Mouse (Mus musculus) testis, adult 2 months (tissue): ENCODE measurements around the gene Lemd1. TPM values are rescaled to one million over a fixed set of nuclear protein-coding genes. Genes with fewer than 3 reads are reported as not detected.
"Not testable (repeated sequence)": the region's sequence is repeated elsewhere in the genome, so short reads cannot be mapped to it uniquely, and the experiment has no call there.

ENCODE experiments used
- H3K27ac ChIP-seq: fragments of 200-500 bp; 2 replicates; pipeline ENCODE4 v1.5.1; 2012; ENCODE audit warnings: low read depth, low read length; ENCODE audit not compliant: control insufficient read depth, insufficient read depth
- H3K27me3 ChIP-seq: fragments of 200-500 bp; 2 replicates; pipeline ENCODE4 v1.6.1; 2012; ENCODE audit warnings: mild to moderate bottlenecking, low read length, moderate library complexity; ENCODE audit not compliant: control insufficient read depth, insufficient read depth
- H3K36me3 ChIP-seq: fragments of 200-500 bp; 2 replicates; pipeline ENCODE4 v1.6.1; 2012; ENCODE audit warnings: mild to moderate bottlenecking, low read length; ENCODE audit not compliant: control insufficient read depth, insufficient read depth
- H3K4me1 ChIP-seq: fragments of 200-500 bp; 2 replicates; pipeline ENCODE4 v1.6.1; 2012; ENCODE audit warnings: low read length; ENCODE audit not compliant: control insufficient read depth, insufficient read depth
- H3K4me3 ChIP-seq: fragments of 200-500 bp; 2 replicates; pipeline ENCODE4 v1.5.1; 2012; ENCODE audit warnings: low read depth, mild to moderate bottlenecking, low read length, moderate library complexity, mixed read lengths; ENCODE audit not compliant: control insufficient read depth
- CTCF ChIP-seq: fragments of 200-500 bp; IDR thresholded peaks from 2 replicates; pipeline ENCODE4 v1.5.1; 2012; ENCODE audit warnings: low read depth, mild to moderate bottlenecking, inconsistent platforms, low read length, moderate library complexity; ENCODE audit not compliant: control insufficient read depth, insufficient read depth, insufficient replicate concordance
- POLR2A ChIP-seq: fragments of 200-500 bp; IDR thresholded peaks from 2 replicates; pipeline ENCODE4 v1.6.1; 2012; ENCODE audit warnings: low read depth, mild to moderate bottlenecking, inconsistent platforms, low read length, moderate library complexity; ENCODE audit not compliant: control insufficient read depth
- polyA plus RNA-seq: library from polyadenylated mRNA; depleted of rRNA; stranded (reverse); fragments of >200 nt; gene quantifications from 2 replicates; pipeline ENCODE4 v1.2.3, GENCODE M21; 2012

Lemd1 gene
- polyA plus RNA-seq, 1 experiment = 162 TPM

- H3K4me3 ChIP-seq = no peak overlapping the region
- no peaks in the 10 kb centered on the region for H3K27me3 ChIP-seq
- TF ChIP-seq CTCF = no peak
- TF ChIP-seq POLR2A = no peak
- H3K4me1 ChIP-seq = no peaks in the 10 kb centered on the region
- H3K36me3 ChIP-seq = no peaks in the 10 kb centered on the region
- no peak overlapping the region for H3K27ac ChIP-seq
Measured at GRCm38 (mm10) chr1:132267959-132268358, 76.7 kb downstream of the Lemd1 start.

- H3K4me3 ChIP-seq = no peak overlapping the region
- no peak overlapping the region for H3K27ac ChIP-seq
- no peaks in the 10 kb centered on the region for H3K4me1 ChIP-seq
- H3K36me3 ChIP-seq = no peaks in the 10 kb centered on the region
- TF ChIP-seq POLR2A = no peak
- no peak for TF ChIP-seq CTCF
- H3K27me3 ChIP-seq = no peaks in the 10 kb centered on the region
Measured at GRCm38 (mm10) chr1:132268418-132269060, 77.3 kb downstream of the Lemd1 start.

- Histone ChIP-seq H3K27me3 (no peaks in the 10 kb centered on the region), H3K27ac (no peak overlapping the region), H3K4me1 (no peaks in the 10 kb centered on the region), H3K36me3 (no peaks in the 10 kb centered on the region), H3K4me3 (no peak overlapping the region)
- TF ChIP-seq POLR2A (no peak), CTCF (no peak)
Measured at GRCm38 (mm10) chr1:132271237-132271636, 80.0 kb downstream of the Lemd1 start.

GRCm38 (mm10) chr1:132276694-132277093 lies 85.5 kb downstream of the Lemd1 start:
- H3K27me3 ChIP-seq = no peaks in the 10 kb centered on the region
- H3K27ac ChIP-seq = no peak overlapping the region
- no peak overlapping the region for H3K4me3 ChIP-seq
- no peaks in the 10 kb centered on the region for H3K36me3 ChIP-seq
- TF ChIP-seq CTCF (no peak), POLR2A (no peak)
- H3K4me1 ChIP-seq = no peaks in the 10 kb centered on the region

- Histone ChIP-seq H3K27me3 (no peaks in the 10 kb centered on the region), H3K36me3 (no peaks in the 10 kb centered on the region), H3K4me3 (no peak overlapping the region), H3K27ac (no peak overlapping the region), H3K4me1 (no peaks in the 10 kb centered on the region)
- TF ChIP-seq CTCF (no peak), POLR2A (no peak)
Measured at GRCm38 (mm10) chr1:132277124-132277523, 85.9 kb downstream of the Lemd1 start.

- not testable (repeated sequence) for H3K36me3 ChIP-seq, H3K27ac ChIP-seq, H3K27me3 ChIP-seq, H3K4me3 ChIP-seq, H3K4me1 ChIP-seq
Measured at GRCm38 (mm10) chr1:132280636-132281035, 89.4 kb downstream of the Lemd1 start.

- Histone ChIP-seq H3K27ac (no peak overlapping the region), H3K4me3 (no peak overlapping the region), H3K27me3 (no peaks in the 10 kb centered on the region), H3K4me1 (no peaks in the 10 kb centered on the region), H3K36me3 (no peaks in the 10 kb centered on the region)
- TF ChIP-seq CTCF (no peak), POLR2A (no peak)
Measured at GRCm38 (mm10) chr1:132281523-132282176, 90.4 kb downstream of the Lemd1 start.

- no peaks in the 10 kb centered on the region for H3K27me3 ChIP-seq
- H3K27ac ChIP-seq = no peak overlapping the region
- TF ChIP-seq POLR2A (no peak), CTCF (no peak)
- no peak overlapping the region for H3K4me3 ChIP-seq
- H3K36me3 ChIP-seq = no peaks in the 10 kb centered on the region
- H3K4me1 ChIP-seq = no peaks in the 10 kb centered on the region
Measured at GRCm38 (mm10) chr1:132282177-132282536, 90.9 kb downstream of the Lemd1 start.
